Comparison of ENCODE assay signal across 8 mouse cellular contexts in genomic region chr19:17356932-17357331, GRCm38 (mm10). TPM values are rescaled to one million over a fixed set of nuclear protein-coding genes. Genes with fewer than 3 reads are reported as not detected.
DNase-seq lines count a peak whose midpoint lies in the region; ATAC-seq and TF ChIP-seq lines count a peak whose summit lies in the region.

No protein-coding gene starts in this region.

- no peak overlapping the region for H3K9ac ChIP-seq in forebrain, embryonic 13.5 days
- H3K9ac ChIP-seq in forebrain, embryonic 14.5 days (ENCODE audit: low read length), result no peak overlapping the region
- H3K9ac ChIP-seq in kidney, embryonic 14.5 days (ENCODE audit: low read depth, low read length), result no peak overlapping the region
- 0 out of 2 replicates have a peak overlapping the region, but pooled peaks have one; percentile 42 for H3K9ac ChIP-seq in liver, embryonic 14.5 days (replicated peaks)

- TF ChIP-seq CTCF in liver, embryonic 14.5 days (IDR thresholded peaks at IDR 0.05; ENCODE audit: low read depth), result no peak

- no peaks in the 10 kb centered on the region for H3K36me3 ChIP-seq in forebrain, embryonic 13.5 days (ENCODE audit: poor library complexity, severe bottlenecking)
- no peaks in the 10 kb centered on the region for H3K36me3 ChIP-seq in forebrain, embryonic 14.5 days (ENCODE audit: control insufficient read depth, insufficient read depth, low read length)
- no peaks in the 10 kb centered on the region for H3K36me3 ChIP-seq in kidney, embryonic 14.5 days (ENCODE audit: control insufficient read depth, insufficient read depth, low read length)
- H3K36me3 ChIP-seq in embryonic facial prominence, embryonic 10.5 days (replicated peaks), result no peaks in the 10 kb centered on the region
- peaks cover 17% of the 10 kb centered on the region for H3K36me3 ChIP-seq in liver, embryonic 14.5 days (replicated peaks; ENCODE audit: control insufficient read depth, insufficient read depth, low read depth)

- 75% methylated on average over 6 of the region's 6 CpGs for WGBS in forebrain, embryonic 13.5 days
- 74% methylated on average over 6 of the region's 6 CpGs for WGBS in forebrain, embryonic 14.5 days
- 75% methylated on average over 6 of the region's 6 CpGs for WGBS in kidney, embryonic 14.5 days
- 75% methylated on average over 6 of the region's 6 CpGs for WGBS in embryonic facial prominence, embryonic 10.5 days
- WGBS in liver, embryonic 14.5 days (ENCODE audit: insufficient replicate concordance), result 47% methylated on average over 6 of the region's 6 CpGs

- peaks cover 31% of the 10 kb centered on the region for H3K27me3 ChIP-seq in forebrain, embryonic 13.5 days
- H3K27me3 ChIP-seq in forebrain, embryonic 14.5 days (replicated peaks; ENCODE audit: control insufficient read depth, insufficient read depth, low read length), result no peaks in the 10 kb centered on the region
- no peaks in the 10 kb centered on the region for H3K27me3 ChIP-seq in kidney, embryonic 14.5 days (ENCODE audit: control insufficient read depth, insufficient read depth, low read length)
- peaks cover 37% of the 10 kb centered on the region for H3K27me3 ChIP-seq in embryonic facial prominence, embryonic 10.5 days (replicated peaks; ENCODE audit: low read depth, poor library complexity, severe bottlenecking)
- no peaks in the 10 kb centered on the region for H3K27me3 ChIP-seq in liver, embryonic 14.5 days (ENCODE audit: control insufficient read depth, insufficient read depth, low read length)

- no peaks in the 10 kb centered on the region for H3K9me3 ChIP-seq in forebrain, embryonic 13.5 days (replicated peaks)
- no peaks in the 10 kb centered on the region for H3K9me3 ChIP-seq in forebrain, embryonic 14.5 days (replicated peaks; ENCODE audit: control insufficient read depth, low read length)
- no peaks in the 10 kb centered on the region for H3K9me3 ChIP-seq in kidney, embryonic 14.5 days (ENCODE audit: control insufficient read depth, low read length)
- no peaks in the 10 kb centered on the region for H3K9me3 ChIP-seq in embryonic facial prominence, embryonic 10.5 days
- H3K9me3 ChIP-seq in liver, embryonic 14.5 days (ENCODE audit: control insufficient read depth, low read length), result no peaks in the 10 kb centered on the region

- ATAC-seq in forebrain, embryonic 13.5 days, result no peak
- ATAC-seq in forebrain, embryonic 14.5 days, result no peak
- ATAC-seq in kidney, embryonic 14.5 days (ENCODE audit: low FRiP score, low TSS enrichment), result no peak
- ATAC-seq in liver, embryonic 14.5 days (ENCODE audit: insufficient read depth), result no peak

- no peak for TF ChIP-seq EP300 in liver, embryonic 14.5 days (IDR thresholded peaks at IDR 0.05; ENCODE audit: low read depth)

- no peak overlapping the region for H3K4me3 ChIP-seq in forebrain, embryonic 13.5 days
- H3K4me3 ChIP-seq in forebrain, embryonic 14.5 days (ENCODE audit: low read depth, low read length), result no peak overlapping the region
- H3K4me3 ChIP-seq in kidney, embryonic 14.5 days (ENCODE audit: low read length), result peak overlapping the region; percentile 51
- peak overlapping the region; percentile 73; the same call in 1 of the 2 replicates for H3K4me3 ChIP-seq in embryonic facial prominence, embryonic 10.5 days
- H3K4me3 ChIP-seq in liver, embryonic 14.5 days (ENCODE audit: insufficient read depth in 1 of 2, low read depth in 2 of 2, low read length in 2 of 2), result peak overlapping the region in 1 of 2 experiments; percentile 79; a peak in 2 of 4 replicates

- peaks cover 8% of the 10 kb centered on the region for H3K4me1 ChIP-seq in forebrain, embryonic 13.5 days
- peaks cover 4% of the 10 kb centered on the region; the same call in 1 of the 2 replicates for H3K4me1 ChIP-seq in forebrain, embryonic 14.5 days (ENCODE audit: control insufficient read depth, insufficient read depth, low read length)
- H3K4me1 ChIP-seq in kidney, embryonic 14.5 days (ENCODE audit: control insufficient read depth, insufficient read depth, low read length), result 0 out of 2 replicates have a peak, but pooled peaks cover 3% of the 10 kb centered on the region
- peaks cover 8% of the 10 kb centered on the region for H3K4me1 ChIP-seq in embryonic facial prominence, embryonic 10.5 days
- peaks cover 44 to 50% of the 10 kb centered on the region in 2 experiments for H3K4me1 ChIP-seq in liver, embryonic 14.5 days (replicated peaks; ENCODE audit: control insufficient read depth in 2 of 2, insufficient read depth in 2 of 2, low read length in 1 of 2)

- H3K27ac ChIP-seq in forebrain, embryonic 13.5 days, result no peak overlapping the region
- H3K27ac ChIP-seq in forebrain, embryonic 14.5 days (ENCODE audit: low read depth, low read length), result no peak overlapping the region
- H3K27ac ChIP-seq in kidney, embryonic 14.5 days (ENCODE audit: low read depth, low read length), result no peak overlapping the region
- no peak overlapping the region for H3K27ac ChIP-seq in embryonic facial prominence, embryonic 10.5 days (replicated peaks)
- peak overlapping the region; percentile 47; the same call in 1 of the 2 replicates for H3K27ac ChIP-seq in liver, embryonic 14.5 days

- H3K4me2 ChIP-seq in forebrain, embryonic 13.5 days, result peak overlapping the region; percentile 86
- no peak overlapping the region for H3K4me2 ChIP-seq in forebrain, embryonic 14.5 days (ENCODE audit: low read length)
- H3K4me2 ChIP-seq in kidney, embryonic 14.5 days (replicated peaks; ENCODE audit: low read depth, low read length), result peak overlapping the region; percentile 88
- peak overlapping the region; percentile 77 for H3K4me2 ChIP-seq in liver, embryonic 14.5 days (ENCODE audit: low read depth)

- DNase-seq in forebrain, embryonic 14.5 days (ENCODE audit: low spot score), result no peak
- DNase-seq in kidney, adult 11 months, result no peak
- DNase-seq in embryonic facial prominence, embryonic 10.5 days (ENCODE audit: low spot score), result no peak
- no peak for DNase-seq in liver, embryonic 14.5 days (ENCODE audit: low read depth in 3 of 3, low spot score in 3 of 3)
- DNase-seq in right cerebral cortex, postnatal 36 days (ENCODE audit: low spot score in 2 of 2), result no peak
- no peak for DNase-seq in ovary, postnatal 14 days (ENCODE audit: low spot score)

RNA-seq across cellular contexts. Expression of gene Gcnt1, which starts 15.7 kb away (rescaled TPM):
- polyA plus RNA-seq in forebrain, embryonic 13.5 days (2015; fragmentation: Nextera tagmentation; extraction: Ambion mirVana), result 0.50 and 0.74 TPM in 2 replicates
- 0.56 and 0.98 TPM in 2 replicates for polyA plus RNA-seq in forebrain, embryonic 14.5 days (2014; fragmentation: Nextera tagmentation; extraction: Ambion mirVana)
- polyA plus RNA-seq in kidney, embryonic 14.5 days (2014; fragmentation: Nextera tagmentation; extraction: Ambion mirVana), result 7.8 and 21.0 TPM in 2 replicates
- polyA plus RNA-seq in embryonic facial prominence, embryonic 10.5 days (2016; fragmentation: Nextera tagmentation; extraction: Ambion mirVana), result 3.0 and 3.7 TPM in 2 replicates
- polyA plus RNA-seq in liver, embryonic 14.5 days (2012; rRNA removed), result 11.9 and 14.6 TPM in 2 replicates
- 25.1 and 26.0 TPM in 2 replicates for polyA plus RNA-seq in liver, embryonic 14.5 days (2014; fragmentation: Nextera tagmentation; extraction: Ambion mirVana)

RNA-seq across cellular contexts. Expression of gene Rfk, which starts 36.9 kb away (rescaled TPM):
- 73.5 and 78.1 TPM in 2 replicates for polyA plus RNA-seq in forebrain, embryonic 13.5 days (2015; fragmentation: Nextera tagmentation; extraction: Ambion mirVana)
- polyA plus RNA-seq in forebrain, embryonic 14.5 days (2014; fragmentation: Nextera tagmentation; extraction: Ambion mirVana), result 47.6 and 53.5 TPM in 2 replicates
- polyA plus RNA-seq in kidney, embryonic 14.5 days (2014; fragmentation: Nextera tagmentation; extraction: Ambion mirVana), result 55.2 and 77.2 TPM in 2 replicates
- 62.1 and 69.7 TPM in 2 replicates for polyA plus RNA-seq in embryonic facial prominence, embryonic 10.5 days (2016; fragmentation: Nextera tagmentation; extraction: Ambion mirVana)
- polyA plus RNA-seq in liver, embryonic 14.5 days (2012; rRNA removed), result 19.8 and 26.2 TPM in 2 replicates
- 47.4 and 53.3 TPM in 2 replicates for polyA plus RNA-seq in liver, embryonic 14.5 days (2014; fragmentation: Nextera tagmentation; extraction: Ambion mirVana)

Comparison
In these comparisons a context has a peak if more than half of its experiments do, and no peak if none do; other contexts are left out.
1. H3K4me3 ChIP-seq: peak in kidney, embryonic 14.5 days (single experiment) and embryonic facial prominence, embryonic 10.5 days (single experiment); none in forebrain, embryonic 13.5 days (single experiment) and forebrain, embryonic 14.5 days (single experiment).